In genomic region chr5:24639081-24639480, GRCm38 (mm10) we compare ENCODE assay signal across 17 mouse cellular contexts. TPM values are rescaled to one million over a fixed set of nuclear protein-coding genes. Genes with fewer than 3 reads are reported as not detected.
A peak's percentile ranks its signal among the peaks of the same experiment; 100 is the strongest.
DNase-seq lines count a peak whose midpoint lies in the region; ATAC-seq and TF ChIP-seq lines count a peak whose summit lies in the region.
"Had no signal": no experiment of that assay in that cellular context is flagged by ENCODE, and none has a peak within 500 bp of the region (broad histone marks: within the 10 kb centered on the region; RNA-seq: fewer than 3 reads in every experiment).

No protein-coding gene starts in this region.

- no peak overlapping the region for H3K9ac ChIP-seq in hindbrain, postnatal 0 days (replicated peaks; ENCODE audit: low read length)
- no peak overlapping the region for H3K9ac ChIP-seq in hindbrain, embryonic 12.5 days
- H3K9ac ChIP-seq in midbrain, embryonic 14.5 days (replicated peaks; ENCODE audit: low read length), result no peak overlapping the region
- H3K9ac ChIP-seq: heart, embryonic 13.5 days; liver, embryonic 14.5 days; lung, embryonic 15.5 days had no signal

- no peaks in the 10 kb centered on the region for H3K27me3 ChIP-seq in hindbrain, postnatal 0 days (ENCODE audit: insufficient read depth, low read length)
- H3K27me3 ChIP-seq in hindbrain, embryonic 12.5 days, result no peaks in the 10 kb centered on the region
- no peaks in the 10 kb centered on the region for H3K27me3 ChIP-seq in midbrain, embryonic 14.5 days (ENCODE audit: control insufficient read depth, insufficient read depth, low read length)
- H3K27me3 ChIP-seq: heart, embryonic 13.5 days; lung, embryonic 15.5 days; Patski had no signal

- no peak overlapping the region for H3K4me3 ChIP-seq in hindbrain, postnatal 0 days (ENCODE audit: low read length)
- H3K4me3 ChIP-seq in hindbrain, embryonic 12.5 days, result no peak overlapping the region
- no peak overlapping the region for H3K4me3 ChIP-seq in midbrain, embryonic 14.5 days (replicated peaks; ENCODE audit: low read depth, low read length)
- H3K4me3 ChIP-seq: heart, embryonic 13.5 days; lung, embryonic 15.5 days had no signal

- TF ChIP-seq POLR2A in brain, embryonic 14.5 days (IDR thresholded peaks at IDR 0.05; ENCODE audit: borderline replicate concordance, extremely low read depth, insufficient read depth, insufficient read length, poor library complexity, severe bottlenecking), result no peak

- no peaks in the 10 kb centered on the region for H3K9me3 ChIP-seq in hindbrain, postnatal 0 days (ENCODE audit: low read length)
- no peaks in the 10 kb centered on the region for H3K9me3 ChIP-seq in hindbrain, embryonic 12.5 days (replicated peaks)
- no peaks in the 10 kb centered on the region for H3K9me3 ChIP-seq in midbrain, embryonic 14.5 days (ENCODE audit: control insufficient read depth, low read length)
- H3K9me3 ChIP-seq: heart, embryonic 13.5 days; lung, embryonic 15.5 days had no signal

- TF ChIP-seq CTCF in hindbrain, postnatal 0 days (IDR thresholded peaks at IDR 0.05; ENCODE audit: low read depth), result no peak
- no peak for TF ChIP-seq CTCF in brain, embryonic 14.5 days (IDR thresholded peaks at IDR 0.05; ENCODE audit: borderline replicate concordance, extremely low read depth, insufficient read depth, insufficient read length)

- ATAC-seq in hindbrain, postnatal 0 days, result peak; percentile 58
- no peak for ATAC-seq in hindbrain, embryonic 12.5 days (ENCODE audit: low FRiP score)
- ATAC-seq in midbrain, embryonic 14.5 days (ENCODE audit: low FRiP score, low TSS enrichment), result 0 out of 2 replicates have a peak, but pooled peaks have one; percentile 34
- no peak for ATAC-seq in megakaryocyte-erythroid progenitor cell, adult 5-6 weeks (replicated peaks; ENCODE audit: low FRiP score, low TSS enrichment, poor library complexity, severe bottlenecking)
- ATAC-seq: activated CD4-positive, CD25-positive, alpha-beta regulatory T cell, adult 4 months; Patski had no signal

- peak; percentile 47 for DNase-seq in hindbrain, postnatal 0 days (ENCODE audit: low spot score)
- DNase-seq in brain, adult 2 months (ENCODE audit: low read depth, low spot score), result peak; percentile 57
- peak; percentile 69 for DNase-seq in brain, embryonic 14.5 days (ENCODE audit: low read depth)
- DNase-seq in midbrain, embryonic 14.5 days, result peak; percentile 62
- DNase-seq in lung, postnatal 14 days, result no peak
- DNase-seq: adrenal gland, postnatal 10 days; cerebellum, adult 18-20 months; cerebellum, postnatal 36 days; kidney, adult 9 months; kidney, postnatal 36 days had no signal

- no peaks in the 10 kb centered on the region for H3K36me3 ChIP-seq in hindbrain, postnatal 0 days (ENCODE audit: insufficient read depth, low read length)
- H3K36me3 ChIP-seq in hindbrain, embryonic 12.5 days, result no peaks in the 10 kb centered on the region
- H3K36me3 ChIP-seq in midbrain, embryonic 14.5 days (ENCODE audit: control insufficient read depth, insufficient read depth, low read length), result no peaks in the 10 kb centered on the region
- H3K36me3 ChIP-seq: heart, embryonic 13.5 days; lung, embryonic 15.5 days had no signal

- H3K4me1 ChIP-seq in hindbrain, postnatal 0 days (ENCODE audit: insufficient read depth, low read length), result no peaks in the 10 kb centered on the region
- peaks cover 9% of the 10 kb centered on the region for H3K4me1 ChIP-seq in hindbrain, embryonic 12.5 days
- peaks cover 5% of the 10 kb centered on the region; the same call in 1 of the 2 replicates for H3K4me1 ChIP-seq in midbrain, embryonic 14.5 days (ENCODE audit: control insufficient read depth, insufficient read depth, low read length)
- H3K4me1 ChIP-seq: heart, embryonic 13.5 days; lung, embryonic 15.5 days had no signal

- 48% methylated on average over 6 of the region's 6 CpGs for WGBS in hindbrain, postnatal 0 days
- 72% methylated on average over 6 of the region's 6 CpGs for WGBS in hindbrain, embryonic 12.5 days
- WGBS in midbrain, embryonic 14.5 days, result 63% methylated on average over 6 of the region's 6 CpGs

- H3K4me2 ChIP-seq in hindbrain, postnatal 0 days (ENCODE audit: low read depth, low read length), result no peak overlapping the region
- no peak overlapping the region for H3K4me2 ChIP-seq in hindbrain, embryonic 12.5 days (replicated peaks)
- H3K4me2 ChIP-seq in midbrain, embryonic 14.5 days (ENCODE audit: low read length), result no peak overlapping the region
- H3K4me2 ChIP-seq: heart, embryonic 13.5 days; lung, embryonic 15.5 days had no signal

- H3K27ac ChIP-seq in hindbrain, postnatal 0 days, result no peak overlapping the region
- no peak overlapping the region for H3K27ac ChIP-seq in hindbrain, embryonic 12.5 days
- no peak overlapping the region for H3K27ac ChIP-seq in midbrain, embryonic 14.5 days (replicated peaks; ENCODE audit: low read depth, low read length)
- H3K27ac ChIP-seq: heart, embryonic 13.5 days; liver, embryonic 14.5 days; lung, embryonic 15.5 days had no signal

RNA-seq across cellular contexts. Expression of gene Smarcd3, which starts 14.9 kb away (rescaled TPM):
- total RNA-seq in hindbrain, postnatal 0 days (2014; rRNA removed), result 246 and 262 TPM in 2 replicates
- polyA plus RNA-seq in hindbrain, postnatal 0 days (2015; fragmentation: Nextera tagmentation; extraction: Ambion mirVana), result 114 and 128 TPM in 2 replicates
- polyA plus RNA-seq in hindbrain, embryonic 12.5 days (2016; fragmentation: Nextera tagmentation; extraction: Ambion mirVana), result 78.4 and 83.2 TPM in 2 replicates
- polyA plus RNA-seq in brain, embryonic 14.5 days (2012; rRNA removed), result 162 and 203 TPM in 2 replicates
- 158 and 199 TPM in 2 replicates for polyA plus RNA-seq in midbrain, embryonic 14.5 days (2014; fragmentation: Nextera tagmentation; extraction: Ambion mirVana)
- total RNA-seq in megakaryocyte-erythroid progenitor cell, adult 5-6 weeks (2014; fragmentation: Nextera tagmentation), result not detected in 2 replicates
- not detected in 2 replicates for total RNA-seq in megakaryocyte-erythroid progenitor cell, adult 5-6 weeks (2017)

RNA-seq across cellular contexts. Expression of gene Nub1, which starts 46.3 kb away (rescaled TPM):
- total RNA-seq in hindbrain, postnatal 0 days (2014; rRNA removed), result 33.8 and 37.1 TPM in 2 replicates
- 40.5 and 42.5 TPM in 2 replicates for polyA plus RNA-seq in hindbrain, postnatal 0 days (2015; fragmentation: Nextera tagmentation; extraction: Ambion mirVana)
- 40.3 and 42.3 TPM in 2 replicates for polyA plus RNA-seq in hindbrain, embryonic 12.5 days (2016; fragmentation: Nextera tagmentation; extraction: Ambion mirVana)
- polyA plus RNA-seq in brain, embryonic 14.5 days (2012; rRNA removed), result 57.8 and 58.5 TPM in 2 replicates
- 42.3 and 54.1 TPM in 2 replicates for polyA plus RNA-seq in midbrain, embryonic 14.5 days (2014; fragmentation: Nextera tagmentation; extraction: Ambion mirVana)
- total RNA-seq in megakaryocyte-erythroid progenitor cell, adult 5-6 weeks (2014; fragmentation: Nextera tagmentation), result 18.4 and 22.4 TPM in 2 replicates
- 24.3 and 40.1 TPM in 2 replicates for total RNA-seq in megakaryocyte-erythroid progenitor cell, adult 5-6 weeks (2017)

RNA-seq across cellular contexts. Expression of gene Chpf2, which starts 52.5 kb away (rescaled TPM):
- total RNA-seq in hindbrain, postnatal 0 days (2014; rRNA removed), result 38.3 and 46.2 TPM in 2 replicates
- polyA plus RNA-seq in hindbrain, postnatal 0 days (2015; fragmentation: Nextera tagmentation; extraction: Ambion mirVana), result 25.0 and 26.9 TPM in 2 replicates
- 22.3 and 23.1 TPM in 2 replicates for polyA plus RNA-seq in hindbrain, embryonic 12.5 days (2016; fragmentation: Nextera tagmentation; extraction: Ambion mirVana)
- 21.9 and 26.8 TPM in 2 replicates for polyA plus RNA-seq in brain, embryonic 14.5 days (2012; rRNA removed)
- 12.4 and 19.4 TPM in 2 replicates for polyA plus RNA-seq in midbrain, embryonic 14.5 days (2014; fragmentation: Nextera tagmentation; extraction: Ambion mirVana)
- 12.0 and 14.7 TPM in 2 replicates for total RNA-seq in megakaryocyte-erythroid progenitor cell, adult 5-6 weeks (2014; fragmentation: Nextera tagmentation)
- total RNA-seq in megakaryocyte-erythroid progenitor cell, adult 5-6 weeks (2017), result 14.5 and 22.5 TPM in 2 replicates

Comparison
In these comparisons a context has a peak if more than half of its experiments do, and no peak if none do; other contexts are left out.
1. ATAC-seq: peak in hindbrain, postnatal 0 days (single experiment) and midbrain, embryonic 14.5 days (single experiment); none in hindbrain, embryonic 12.5 days (single experiment) and megakaryocyte-erythroid progenitor cell, adult 5-6 weeks (single experiment).